Comparison of ENCODE assay signal across 1 mouse cellular context in the genomic region with DNA sequence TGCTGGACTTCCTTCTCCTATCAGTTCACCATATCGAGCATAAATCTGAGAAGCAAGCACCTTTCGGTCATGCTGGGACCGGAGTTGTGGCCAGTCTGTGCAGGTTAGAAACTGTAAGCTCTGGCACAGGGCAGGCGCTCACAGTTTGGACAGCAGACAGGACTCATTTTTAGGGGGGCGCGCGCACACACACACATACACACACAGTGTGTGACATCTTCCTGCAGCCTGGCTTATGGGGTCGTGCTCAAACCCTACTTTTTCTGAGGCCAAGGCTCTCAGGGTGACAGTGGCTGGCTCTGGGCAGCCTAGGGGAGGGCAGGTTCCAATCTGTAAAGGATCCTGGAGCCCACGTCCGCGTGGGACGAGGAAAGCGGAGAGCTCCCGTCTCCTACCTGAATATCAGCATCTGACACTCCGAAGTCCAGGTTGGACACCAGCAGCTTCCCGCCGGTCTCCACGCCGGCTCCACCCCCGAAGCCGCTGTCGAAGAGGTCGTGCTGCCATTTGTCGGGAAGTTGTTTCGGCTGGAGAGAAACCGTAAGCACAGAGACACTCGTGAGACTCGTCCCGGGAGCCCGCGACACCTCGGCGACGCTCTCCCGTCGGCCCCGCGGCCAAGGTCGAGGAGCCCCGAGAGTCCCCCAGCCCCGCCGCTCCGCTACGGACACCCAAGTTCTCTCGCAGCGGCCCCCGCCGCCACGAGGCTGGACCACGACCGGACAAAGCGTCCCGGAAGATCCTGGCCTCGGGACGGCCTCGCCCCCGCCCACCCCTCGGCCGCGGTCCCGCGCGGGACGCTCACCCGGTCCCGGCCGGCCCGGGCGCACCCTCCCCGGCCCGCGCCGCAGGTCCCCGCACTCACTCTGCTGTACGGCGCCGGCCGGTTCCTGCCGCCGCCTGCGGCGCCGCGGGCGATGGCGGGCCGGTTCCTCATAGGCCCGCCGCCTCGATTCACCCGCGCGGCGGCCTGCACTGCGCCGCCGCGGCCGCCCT.
TF ChIP-seq lines count a peak whose summit lies in the region.

No protein-coding gene starts in this region.

TF ChIP-seq in MEL, 35 proteins besides CTCF, POLR2A, EP300 and RAD21:
- TF ChIP-seq ZMIZ1 (IDR thresholded peaks at IDR 0.05; ENCODE audit: low read depth, low read length), result no peak
- TF ChIP-seq GABPA (IDR thresholded peaks at IDR 0.05; ENCODE audit: low read depth, low read length), result no peak
- TF ChIP-seq NELFE (IDR thresholded peaks at IDR 0.05; ENCODE audit: low read depth, low read length), result no peak
- TF ChIP-seq SIN3A (IDR thresholded peaks at IDR 0.05; ENCODE audit: low read length), result peak; percentile 21; the same call in 1 of the 2 replicates
- 0 out of 2 replicates have a peak, but pooled peaks have one; percentile 70 for TF ChIP-seq CHD1 (IDR thresholded peaks at IDR 0.05; ENCODE audit: low read depth, low read length)
- TF ChIP-seq MAX (IDR thresholded peaks at IDR 0.05; ENCODE audit: low read length), result no peak
- TF ChIP-seq HCFC1 (IDR thresholded peaks at IDR 0.05; ENCODE audit: low read depth, low read length), result 0 out of 2 replicates have a peak, but pooled peaks have one; percentile 30
- TF ChIP-seq MXI1 (IDR thresholded peaks at IDR 0.05; ENCODE audit: low read depth, low read length), result no peak
- TF ChIP-seq MYB (IDR thresholded peaks at IDR 0.05; ENCODE audit: low read depth, low read length), result no peak
- TF ChIP-seq MAZ (IDR thresholded peaks at IDR 0.05; ENCODE audit: low read depth, low read length), result no peak
- 0 out of 2 replicates have a peak, but pooled peaks have one; percentile 12 for TF ChIP-seq TBP (IDR thresholded peaks at IDR 0.05; ENCODE audit: low read depth, low read length)
